Mouse (Mus musculus): ENCODE results near the gene Zfp260. TPM values are rescaled to one million over a fixed set of nuclear protein-coding genes. Genes with fewer than 3 reads are reported as not detected.
"Not testable (repeated sequence)": the region's sequence is repeated elsewhere in the genome, so short reads cannot be mapped to it uniquely, and the experiment has no call there.

The Zfp260 gene
- polyA plus RNA-seq, 1 experiment: 36.4 TPM

DNA sequence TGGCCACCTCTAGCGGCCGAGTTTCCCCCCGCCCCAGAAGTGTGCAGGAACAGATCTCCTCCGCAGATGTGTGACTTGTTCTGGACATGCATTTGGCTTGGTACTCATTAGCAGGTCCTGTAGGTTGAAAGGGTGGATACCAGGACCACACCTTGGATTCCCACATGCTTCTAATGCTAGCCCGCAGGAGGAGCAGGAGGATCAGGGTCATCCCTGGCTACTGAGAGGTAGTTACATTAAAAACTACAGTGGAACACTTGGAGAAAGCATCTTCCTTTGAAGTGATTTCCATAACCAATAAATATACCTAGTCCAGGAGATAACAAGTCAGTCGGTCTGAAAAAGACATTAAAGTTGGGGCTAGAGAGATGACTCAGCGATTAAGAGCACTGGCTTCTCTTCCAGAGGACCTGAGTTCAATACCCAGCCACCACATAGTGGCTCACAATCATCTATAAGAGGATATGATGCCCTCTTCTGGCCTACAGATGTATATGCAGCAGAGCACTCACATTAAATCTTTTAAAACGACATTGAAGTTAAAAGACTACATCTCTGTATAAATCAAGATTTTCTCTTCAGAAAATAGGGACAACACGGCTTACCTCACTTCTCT, 3.5 kb upstream of the Zfp260 start:
- 5% methylated on average over 9 of the region's 9 CpGs for WGBS
- TF ChIP-seq POLR2A (IDR thresholded peaks at IDR 0.05; ENCODE audit: control insufficient read depth, extremely low read depth, insufficient read depth, low read length, poor library complexity): no peak
- TF ChIP-seq CTCF (IDR thresholded peaks at IDR 0.05; ENCODE audit: borderline replicate concordance, control insufficient read depth, extremely low read depth, insufficient read depth, low read length, poor library complexity): no peak
- H3K27me3 ChIP-seq (ENCODE audit: control insufficient read depth, insufficient read depth, low read length): no peaks in the 10 kb centered on the region
- H3K4me1 ChIP-seq (replicated peaks; ENCODE audit: control insufficient read depth, insufficient read depth, low read length): peaks cover 13% of the 10 kb centered on the region
- DNase-seq: no peak
- no peaks in the 10 kb centered on the region for H3K36me3 ChIP-seq (ENCODE audit: control insufficient read depth, insufficient read depth, low read length)
- no peak overlapping the region for H3K27ac ChIP-seq (ENCODE audit: control insufficient read depth, insufficient read depth, low read length)
- peak overlapping the region; percentile 22 for H3K4me3 ChIP-seq (ENCODE audit: control insufficient read depth, insufficient read depth, low read length)

DNA sequence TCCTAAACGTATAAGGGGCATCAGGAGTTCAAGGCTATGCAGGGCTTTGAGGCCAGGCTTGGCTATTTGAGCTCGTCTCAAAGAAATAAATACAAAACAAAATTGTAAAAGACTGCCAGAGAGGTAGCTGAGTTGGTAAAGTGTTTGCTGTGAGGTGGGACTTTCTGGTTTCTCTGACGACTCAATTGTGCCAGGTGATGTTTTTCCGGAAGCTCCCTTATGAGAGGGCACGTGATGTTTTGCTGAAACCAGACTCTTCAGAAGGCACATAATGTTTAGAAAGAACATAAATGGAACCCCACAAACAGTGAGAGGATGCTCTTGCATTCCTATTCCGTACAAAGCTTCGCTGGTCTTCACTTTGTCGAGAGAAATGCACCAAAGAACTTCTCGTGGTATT, 1.9 kb upstream of the Zfp260 start:
- H3K36me3 ChIP-seq (ENCODE audit: control insufficient read depth, insufficient read depth, low read length): no peaks in the 10 kb centered on the region
- 94% methylated on average over 9 of the region's 9 CpGs for WGBS

DNA sequence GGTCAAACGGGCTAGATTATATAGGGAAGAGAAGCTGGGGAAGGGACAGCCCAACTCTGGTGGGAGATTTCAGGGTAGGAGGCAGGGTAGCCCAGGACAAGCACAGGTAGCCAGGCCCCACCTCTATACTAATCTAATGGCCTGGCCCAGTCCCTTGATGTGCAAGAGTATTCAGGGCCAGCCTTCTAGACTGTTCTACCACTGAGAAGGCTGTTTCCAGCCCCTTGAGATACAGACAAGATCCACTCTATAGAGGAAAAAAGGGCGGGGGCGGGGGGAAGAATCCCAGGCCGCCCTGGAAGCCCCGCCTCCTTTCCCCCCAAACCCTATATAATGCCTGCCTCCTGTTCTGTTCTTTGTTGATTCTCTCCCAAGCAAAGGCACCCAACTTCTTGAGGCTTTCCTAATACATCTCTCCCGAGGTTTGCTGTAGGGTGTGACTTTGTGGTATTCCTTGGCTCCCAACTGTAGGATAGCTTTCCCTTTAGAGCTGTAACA, 610 bp upstream of the Zfp260 start:
- no peak overlapping the region for H3K27ac ChIP-seq (ENCODE audit: control insufficient read depth, insufficient read depth, low read length)
- no peak overlapping the region for H3K4me3 ChIP-seq (ENCODE audit: control insufficient read depth, insufficient read depth, low read length)
- no peaks in the 10 kb centered on the region for H3K36me3 ChIP-seq (ENCODE audit: control insufficient read depth, insufficient read depth, low read length)
- no peak for TF ChIP-seq CTCF (IDR thresholded peaks at IDR 0.05; ENCODE audit: borderline replicate concordance, control insufficient read depth, extremely low read depth, insufficient read depth, low read length, poor library complexity)
- TF ChIP-seq POLR2A (IDR thresholded peaks at IDR 0.05; ENCODE audit: control insufficient read depth, extremely low read depth, insufficient read depth, low read length, poor library complexity): no peak
- no peak for DNase-seq
- WGBS: 90% methylated on average over 6 of the region's 6 CpGs
- H3K27me3 ChIP-seq (ENCODE audit: control insufficient read depth, insufficient read depth, low read length): no peaks in the 10 kb centered on the region
- H3K4me1 ChIP-seq (replicated peaks; ENCODE audit: control insufficient read depth, insufficient read depth, low read length): peaks cover 26% of the 10 kb centered on the region

More for the DNA sequence above, 1.9 kb upstream of the Zfp260 start:
- Histone ChIP-seq H3K27ac (ENCODE audit: control insufficient read depth, insufficient read depth, low read length) (no peak overlapping the region), H3K4me1 (replicated peaks; ENCODE audit: control insufficient read depth, insufficient read depth, low read length) (peaks cover 20% of the 10 kb centered on the region), H3K4me3 (ENCODE audit: control insufficient read depth, insufficient read depth, low read length) (no peak overlapping the region), H3K27me3 (ENCODE audit: control insufficient read depth, insufficient read depth, low read length) (no peaks in the 10 kb centered on the region)
- DNase-seq: no peak
- TF ChIP-seq CTCF (IDR thresholded peaks at IDR 0.05; ENCODE audit: borderline replicate concordance, control insufficient read depth, extremely low read depth, insufficient read depth, low read length, poor library complexity): no peak
- no peak for TF ChIP-seq POLR2A (IDR thresholded peaks at IDR 0.05; ENCODE audit: control insufficient read depth, extremely low read depth, insufficient read depth, low read length, poor library complexity)

DNA sequence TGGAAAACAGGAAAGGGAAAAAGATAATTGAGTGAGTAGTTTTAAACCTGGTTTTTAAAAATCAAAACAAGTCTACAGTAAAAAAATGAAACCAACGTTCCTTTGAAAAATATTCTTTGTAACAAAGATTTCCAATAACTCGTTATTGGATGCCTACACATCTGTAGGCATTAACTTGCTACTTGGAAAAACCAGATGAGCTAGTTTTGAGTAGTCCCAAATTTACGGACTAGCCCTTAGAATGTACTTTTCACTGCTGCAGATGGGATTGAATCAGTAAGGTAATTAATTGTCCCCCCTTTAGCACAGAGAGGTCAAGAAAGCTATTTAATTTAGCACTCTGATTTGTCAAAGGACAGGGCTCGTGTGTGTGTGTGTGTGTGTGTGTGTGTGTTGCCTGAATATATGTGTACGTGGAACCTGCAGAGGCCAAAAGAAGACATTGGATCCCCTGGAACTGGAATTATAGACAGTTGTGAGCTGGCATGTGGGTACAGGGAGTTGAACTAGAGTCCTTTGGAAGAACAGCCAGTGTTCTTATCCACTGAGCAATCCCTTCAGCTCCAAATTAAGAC, 1.1 kb downstream of the Zfp260 start:
- no peaks in the 10 kb centered on the region for H3K27me3 ChIP-seq (ENCODE audit: control insufficient read depth, insufficient read depth, low read length)
- no peak overlapping the region for H3K27ac ChIP-seq (ENCODE audit: control insufficient read depth, insufficient read depth, low read length)
- TF ChIP-seq POLR2A (IDR thresholded peaks at IDR 0.05; ENCODE audit: control insufficient read depth, extremely low read depth, insufficient read depth, low read length, poor library complexity) (no peak), CTCF (IDR thresholded peaks at IDR 0.05; ENCODE audit: borderline replicate concordance, control insufficient read depth, extremely low read depth, insufficient read depth, low read length, poor library complexity) (no peak)
- H3K36me3 ChIP-seq (ENCODE audit: control insufficient read depth, insufficient read depth, low read length): peaks cover under 1% of the 10 kb centered on the region; the same call in 1 of the 2 replicates
- peaks cover 22% of the 10 kb centered on the region for H3K4me1 ChIP-seq (replicated peaks; ENCODE audit: control insufficient read depth, insufficient read depth, low read length)
- 10% methylated on average over 5 of the region's 5 CpGs for WGBS
- no peak overlapping the region for H3K4me3 ChIP-seq (ENCODE audit: control insufficient read depth, insufficient read depth, low read length)
- DNase-seq: no peak

DNA sequence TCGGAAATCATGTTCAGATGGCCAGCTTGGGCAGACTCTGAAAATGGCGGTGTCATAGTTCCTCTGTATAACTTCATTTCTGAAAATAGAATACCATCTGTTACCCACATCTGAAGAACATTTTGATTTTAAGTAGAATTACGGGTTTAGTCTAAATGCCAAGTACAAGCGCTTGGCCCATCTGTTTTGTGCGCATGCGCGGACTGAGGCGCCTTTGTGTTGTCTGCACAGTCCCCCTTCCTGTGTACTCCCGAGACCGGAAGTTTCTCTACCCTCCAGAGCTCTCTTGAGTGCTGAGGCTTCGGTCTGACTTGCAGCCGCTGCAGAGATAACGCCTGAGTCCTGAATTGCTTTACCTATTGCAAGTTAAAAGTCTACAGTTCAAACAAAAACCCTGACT, 4.7 kb downstream of the Zfp260 start:
- H3K27me3 ChIP-seq (ENCODE audit: control insufficient read depth, insufficient read depth, low read length): no peaks in the 10 kb centered on the region
- H3K36me3 ChIP-seq (ENCODE audit: control insufficient read depth, insufficient read depth, low read length): peaks cover 28% of the 10 kb centered on the region
- TF ChIP-seq POLR2A (IDR thresholded peaks at IDR 0.05; ENCODE audit: control insufficient read depth, extremely low read depth, insufficient read depth, low read length, poor library complexity): no peak
- TF ChIP-seq CTCF (IDR thresholded peaks at IDR 0.05; ENCODE audit: borderline replicate concordance, control insufficient read depth, extremely low read depth, insufficient read depth, low read length, poor library complexity): no peak
- 60% methylated on average over 13 of the region's 13 CpGs for WGBS
- H3K27ac ChIP-seq (ENCODE audit: control insufficient read depth, insufficient read depth, low read length): peak overlapping the region; percentile 73
- no peak overlapping the region for H3K4me3 ChIP-seq (ENCODE audit: control insufficient read depth, insufficient read depth, low read length)
- peaks cover 17% of the 10 kb centered on the region for H3K4me1 ChIP-seq (replicated peaks; ENCODE audit: control insufficient read depth, insufficient read depth, low read length)
- DNase-seq: peak; percentile 74

DNA sequence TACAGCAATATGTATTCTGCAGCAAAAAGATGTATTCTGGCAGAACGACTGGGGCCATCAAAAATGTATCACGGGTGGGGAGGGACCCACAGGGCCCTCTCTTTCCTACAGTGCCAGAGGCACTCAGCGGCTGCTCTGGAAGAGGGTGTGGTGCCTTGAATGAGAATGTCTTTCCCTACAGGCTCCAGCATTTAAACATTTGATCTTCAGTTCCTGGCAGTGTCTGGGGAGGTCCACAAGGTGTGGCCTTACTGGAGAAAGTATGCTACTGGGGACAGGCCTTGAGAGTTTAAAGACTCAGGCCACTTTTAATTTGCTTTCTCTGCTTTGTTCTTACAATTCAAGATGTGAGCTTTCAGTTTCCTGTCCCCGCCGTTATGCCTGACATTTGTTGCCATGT, 21.5 kb downstream of the Zfp260 start:
- Histone ChIP-seq H3K4me1 (replicated peaks; ENCODE audit: control insufficient read depth, insufficient read depth, low read length) (peaks cover 2% of the 10 kb centered on the region), H3K4me3 (ENCODE audit: control insufficient read depth, insufficient read depth, low read length) (no peak overlapping the region), H3K27ac (ENCODE audit: control insufficient read depth, insufficient read depth, low read length) (no peak overlapping the region), H3K36me3 (ENCODE audit: control insufficient read depth, insufficient read depth, low read length) (no peaks in the 10 kb centered on the region), H3K27me3 (ENCODE audit: control insufficient read depth, insufficient read depth, low read length) (no peaks in the 10 kb centered on the region)
- no peak for DNase-seq
- no peak for TF ChIP-seq POLR2A (IDR thresholded peaks at IDR 0.05; ENCODE audit: control insufficient read depth, extremely low read depth, insufficient read depth, low read length, poor library complexity)
- no peak for TF ChIP-seq CTCF (IDR thresholded peaks at IDR 0.05; ENCODE audit: borderline replicate concordance, control insufficient read depth, extremely low read depth, insufficient read depth, low read length, poor library complexity)
- 97% methylated on average over 5 of the region's 5 CpGs for WGBS

DNA sequence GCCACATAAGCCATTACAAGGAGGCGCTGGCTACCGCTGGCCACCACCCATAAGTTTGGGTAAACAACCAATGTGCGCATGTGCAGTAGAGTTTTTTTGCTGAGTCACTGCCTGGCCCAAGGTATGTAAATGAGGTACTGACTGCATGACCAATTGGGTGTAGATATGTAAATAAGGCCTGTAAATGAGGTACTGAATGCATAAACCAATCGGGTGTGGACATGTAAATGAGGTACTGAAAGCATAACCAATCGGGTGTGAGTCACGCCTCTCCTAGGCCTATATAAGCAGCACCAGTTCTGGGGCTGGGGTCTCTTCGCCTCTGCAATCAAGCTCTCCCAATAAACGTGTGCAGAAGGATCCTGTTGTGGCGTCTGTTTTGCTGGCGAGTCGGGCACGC, 23.4 kb downstream of the Zfp260 start:
- not testable (repeated sequence) for H3K27me3 ChIP-seq (ENCODE audit: control insufficient read depth, insufficient read depth, low read length); DNase-seq; H3K27ac ChIP-seq (ENCODE audit: control insufficient read depth, insufficient read depth, low read length); H3K4me3 ChIP-seq (ENCODE audit: control insufficient read depth, insufficient read depth, low read length); H3K36me3 ChIP-seq (ENCODE audit: control insufficient read depth, insufficient read depth, low read length); H3K4me1 ChIP-seq (replicated peaks; ENCODE audit: control insufficient read depth, insufficient read depth, low read length)
- 97% methylated on average over 12 of the region's 12 CpGs for WGBS
